Mouse (Mus musculus) kidney, embryonic 16.5 days (tissue): ENCODE measurements around the gene Gins3. TPM values are rescaled to one million over a fixed set of nuclear protein-coding genes. Genes with fewer than 3 reads are reported as not detected.

ENCODE experiments used
- ATAC-seq: fragments of 200-750 bp; cut with Nextera tagmentation; 2 replicates; pipeline ENCODE4 v1.8.0; 2017; ENCODE audit warnings: moderate TSS enrichment; ENCODE audit not compliant: low FRiP score, low TSS enrichment
- H3K27ac ChIP-seq: fragments of 300-500 bp; sonication (generic); 2 replicates; pipeline ENCODE4 v1.5.1; 2014; ENCODE audit warnings: low read length
- H3K27me3 ChIP-seq: fragments of 300-500 bp; sonication (generic); 2 replicates; pipeline ENCODE4 v1.6.1; 2014; ENCODE audit warnings: low read length, control low read depth, mixed read lengths; ENCODE audit not compliant: insufficient read depth
- H3K36me3 ChIP-seq: fragments of 300-500 bp; sonication (generic); 2 replicates; pipeline ENCODE4 v1.6.1; 2014; ENCODE audit warnings: low read length, control low read depth, mixed read lengths; ENCODE audit not compliant: insufficient read depth
- H3K4me1 ChIP-seq: fragments of 300-500 bp; sonication (generic); 2 replicates; pipeline ENCODE4 v1.6.1; 2014; ENCODE audit warnings: low read length, control low read depth, mixed read lengths; ENCODE audit not compliant: insufficient read depth
- H3K4me2 ChIP-seq: fragments of 300-500 bp; sonication (generic); replicated peaks from 2 replicates; pipeline ENCODE4 v1.6.1; 2014; ENCODE audit warnings: low read depth, low read length
- H3K4me3 ChIP-seq: fragments of 300-500 bp; sonication (generic); 2 replicates; pipeline ENCODE4 v1.5.1; 2014; ENCODE audit warnings: mild to moderate bottlenecking, low read length
- H3K9ac ChIP-seq: fragments of 300-500 bp; sonication (generic); replicated peaks from 2 replicates; pipeline ENCODE4 v1.6.1; 2014; ENCODE audit warnings: low read length
- H3K9me3 ChIP-seq: fragments of 300-500 bp; sonication (generic); 2 replicates; pipeline ENCODE4 v1.6.1; 2016; ENCODE audit warnings: low read length, control low read depth
- WGBS: fragments of 180-500 bp; shearing (Covaris S2); extraction: QIAGEN DNeasy Blood & Tissue Kit; methylation state at CpG from one replicate; pipeline ENCODE4 v1.1.7; 2014; 5-methylcytosine and 5-hydroxymethylcytosine counted together
- polyA plus RNA-seq: library from polyadenylated mRNA; unstranded; fragments of >200 nt; fragmentation: Nextera tagmentation; extraction: Ambion mirVana; gene quantifications from 2 replicates; pipeline ENCODE4 v1.2.1, GENCODE M21; 2015

Gins3 gene
- 20.8 and 21.6 TPM in 2 replicates for polyA plus RNA-seq

- Histone ChIP-seq H3K9ac (peak within 1 kb of the TSS; percentile 80), H3K4me2 (peak within 1 kb of the TSS; percentile 90), H3K4me3 (peak within 1 kb of the TSS; percentile 79), H3K4me1 (peaks cover 9% of the 10 kb centered on the region), H3K27me3 (no peaks in the 10 kb centered on the region; the same call in 1 of the 2 replicates), H3K9me3 (no peaks in the 10 kb centered on the region), H3K36me3 (no peaks in the 10 kb centered on the region), H3K27ac (no peak within 1 kb of the TSS)
- WGBS: under 1% methylated on average over 52 of the region's 52 CpGs
- ATAC-seq: peak; percentile 94
These were observed at the start of gene Gins3 for GRCm38 (mm10) chr8:95633262-95634062. Gins3 (plus strand) TSS chr8:95633453.

- Histone ChIP-seq H3K9me3 (peaks cover 4% of the 10 kb centered on the region; the same call in 1 of the 2 replicates), H3K9ac (no peak overlapping the region), H3K27me3 (no peaks in the 10 kb centered on the region), H3K4me3 (no peak overlapping the region), H3K27ac (no peak overlapping the region), H3K36me3 (no peaks in the 10 kb centered on the region), H3K4me2 (no peak overlapping the region), H3K4me1 (no peaks in the 10 kb centered on the region)
- 88% methylated on average over 1 of the region's 1 CpGs for whole genome bisulfite sequencing
- no peak for ATAC-seq
These were observed 45.9 kb upstream of the Gins3 start for GRCm38 (mm10) chr8:95587339-95587738.

GRCm38 (mm10) chr8:95589282-95589681 lies 44.0 kb upstream of the Gins3 start:
- no peak for ATAC-seq
- Histone ChIP-seq H3K36me3 (no peaks in the 10 kb centered on the region), H3K27me3 (no peaks in the 10 kb centered on the region), H3K4me2 (no peak overlapping the region), H3K9ac (no peak overlapping the region), H3K27ac (no peak overlapping the region), H3K9me3 (peaks cover 4% of the 10 kb centered on the region; the same call in 1 of the 2 replicates), H3K4me3 (no peak overlapping the region), H3K4me1 (no peaks in the 10 kb centered on the region)
- WGBS: 60% methylated on average over 10 of the region's 10 CpGs

GRCm38 (mm10) chr8:95590539-95590938 lies 42.7 kb upstream of the Gins3 start:
- H3K9ac ChIP-seq: no peak overlapping the region
- H3K4me2 ChIP-seq: no peak overlapping the region
- no peaks in the 10 kb centered on the region for H3K36me3 ChIP-seq
- no peaks in the 10 kb centered on the region for H3K27me3 ChIP-seq
- ATAC-seq: no peak
- no peak overlapping the region for H3K27ac ChIP-seq
- 76% methylated on average over 4 of the region's 4 CpGs for WGBS
- no peaks in the 10 kb centered on the region for H3K4me1 ChIP-seq
- H3K9me3 ChIP-seq: peaks cover 4% of the 10 kb centered on the region; the same call in 1 of the 2 replicates
- no peak overlapping the region for H3K4me3 ChIP-seq

GRCm38 (mm10) chr8:95592131-95592780 lies 41.0 kb upstream of the Gins3 start:
- Histone ChIP-seq H3K4me3 (no peak overlapping the region), H3K27me3 (no peaks in the 10 kb centered on the region), H3K4me2 (no peak overlapping the region), H3K4me1 (no peaks in the 10 kb centered on the region), H3K27ac (no peak overlapping the region), H3K36me3 (no peaks in the 10 kb centered on the region), H3K9ac (no peak overlapping the region), H3K9me3 (no peaks in the 10 kb centered on the region)
- no peak for ATAC-seq
- WGBS: 83% methylated on average over 12 of the region's 12 CpGs

- H3K4me1 ChIP-seq: no peaks in the 10 kb centered on the region
- no peak for ATAC-seq
- no peaks in the 10 kb centered on the region for H3K36me3 ChIP-seq
- H3K9ac ChIP-seq: no peak overlapping the region
- no peak overlapping the region for H3K4me2 ChIP-seq
- H3K9me3 ChIP-seq: no peaks in the 10 kb centered on the region
- no peak overlapping the region for H3K27ac ChIP-seq
- 90% methylated on average over 7 of the region's 7 CpGs for WGBS
- H3K27me3 ChIP-seq: no peaks in the 10 kb centered on the region
- H3K4me3 ChIP-seq: no peak overlapping the region
These were observed 39.5 kb upstream of the Gins3 start for GRCm38 (mm10) chr8:95593439-95594393.

GRCm38 (mm10) chr8:95595131-95595530 lies 38.1 kb upstream of the Gins3 start:
- Histone ChIP-seq H3K9ac (no peak overlapping the region), H3K4me3 (no peak overlapping the region), H3K4me2 (no peak overlapping the region), H3K27me3 (no peaks in the 10 kb centered on the region), H3K27ac (no peak overlapping the region), H3K4me1 (no peaks in the 10 kb centered on the region), H3K36me3 (no peaks in the 10 kb centered on the region), H3K9me3 (no peaks in the 10 kb centered on the region)
- no peak for ATAC-seq
- WGBS: 81% methylated on average over 14 of the region's 14 CpGs

- H3K27me3 ChIP-seq: 0 out of 2 replicates have a peak, but pooled peaks cover 6% of the 10 kb centered on the region
- H3K4me3 ChIP-seq: no peak overlapping the region
- no peak overlapping the region for H3K9ac ChIP-seq
- no peaks in the 10 kb centered on the region for H3K4me1 ChIP-seq
- H3K36me3 ChIP-seq: no peaks in the 10 kb centered on the region
- H3K4me2 ChIP-seq: no peak overlapping the region
- H3K9me3 ChIP-seq: no peaks in the 10 kb centered on the region
- no peak for ATAC-seq
- no peak overlapping the region for H3K27ac ChIP-seq
- 59% methylated on average over 4 of the region's 4 CpGs for WGBS
These were observed 36.4 kb upstream of the Gins3 start for GRCm38 (mm10) chr8:95596841-95597241.

GRCm38 (mm10) chr8:95599861-95600260 lies 33.4 kb upstream of the Gins3 start:
- H3K4me2 ChIP-seq: no peak overlapping the region

More at GRCm38 (mm10) chr8:95599861-95600260, 33.4 kb upstream of the Gins3 start:
- Histone ChIP-seq H3K36me3 (no peaks in the 10 kb centered on the region), H3K9ac (no peak overlapping the region), H3K27me3 (0 out of 2 replicates have a peak, but pooled peaks cover 6% of the 10 kb centered on the region), H3K4me3 (no peak overlapping the region), H3K27ac (no peak overlapping the region), H3K4me1 (no peaks in the 10 kb centered on the region), H3K9me3 (no peaks in the 10 kb centered on the region)
- 11% methylated on average over 11 of the region's 11 CpGs for WGBS
- no peak for ATAC-seq
